Mouse (Mus musculus) liver, embryonic 12.5 days (tissue): ENCODE measurements around the gene Rpl29. TPM values are rescaled to one million over a fixed set of nuclear protein-coding genes. Genes with fewer than 3 reads are reported as not detected.

Experiments used
- ATAC-seq: fragments of 200-750 bp; cut with Nextera tagmentation; 2 replicates; pipeline ENCODE4 v1.8.0; 2017; ENCODE audit warnings: moderate number of reproducible peaks, mild to moderate bottlenecking, moderate library complexity
- H3K27ac ChIP-seq: fragments of 300-500 bp; sonication (generic); 2 replicates; pipeline ENCODE4 v1.5.1; 2016; ENCODE audit warnings: mild to moderate bottlenecking
- H3K27me3 ChIP-seq: fragments of 300-500 bp; sonication (generic); replicated peaks from 2 replicates; pipeline ENCODE4 v1.6.1; 2016; ENCODE audit warnings: mild to moderate bottlenecking, moderate library complexity
- H3K36me3 ChIP-seq: fragments of 300-500 bp; sonication (generic); 2 replicates; pipeline ENCODE4 v1.6.1; 2016; ENCODE audit warnings: mild to moderate bottlenecking, moderate library complexity
- H3K4me1 ChIP-seq: fragments of 300-500 bp; sonication (generic); 2 replicates; pipeline ENCODE4 v1.6.1; 2016
- H3K4me2 ChIP-seq: fragments of 300-500 bp; sonication (generic); 2 replicates; pipeline ENCODE4 v1.6.1; 2016; ENCODE audit warnings: mild to moderate bottlenecking, moderate library complexity
- H3K4me3 ChIP-seq: fragments of 300-500 bp; sonication (generic); 2 replicates; pipeline ENCODE4 v1.5.1; 2016; ENCODE audit warnings: mild to moderate bottlenecking, moderate library complexity
- H3K9ac ChIP-seq: fragments of 300-500 bp; sonication (generic); 2 replicates; pipeline ENCODE4 v1.6.1; 2016; ENCODE audit warnings: mild to moderate bottlenecking, moderate library complexity
- H3K9me3 ChIP-seq: fragments of 300-500 bp; sonication (generic); replicated peaks from 2 replicates; pipeline ENCODE4 v1.6.1; 2016; ENCODE audit warnings: mild to moderate bottlenecking, moderate library complexity
- WGBS: fragments of 180-500 bp; shearing (Covaris S2); methylation state at CpG from one replicate; pipeline ENCODE4 v1.1.7; 2016; ENCODE audit not compliant: insufficient replicate concordance; 5-methylcytosine and 5-hydroxymethylcytosine counted together
- polyA plus RNA-seq: library from polyadenylated mRNA; unstranded; fragments of >200 nt; fragmentation: Nextera tagmentation; extraction: Ambion mirVana; gene quantifications from 2 replicates; pipeline ENCODE4 v1.2.1, GENCODE M21; 2016

The Rpl29 gene
- polyA plus RNA-seq, 1 experiment from 2014 or later, result 914 TPM

DNA sequence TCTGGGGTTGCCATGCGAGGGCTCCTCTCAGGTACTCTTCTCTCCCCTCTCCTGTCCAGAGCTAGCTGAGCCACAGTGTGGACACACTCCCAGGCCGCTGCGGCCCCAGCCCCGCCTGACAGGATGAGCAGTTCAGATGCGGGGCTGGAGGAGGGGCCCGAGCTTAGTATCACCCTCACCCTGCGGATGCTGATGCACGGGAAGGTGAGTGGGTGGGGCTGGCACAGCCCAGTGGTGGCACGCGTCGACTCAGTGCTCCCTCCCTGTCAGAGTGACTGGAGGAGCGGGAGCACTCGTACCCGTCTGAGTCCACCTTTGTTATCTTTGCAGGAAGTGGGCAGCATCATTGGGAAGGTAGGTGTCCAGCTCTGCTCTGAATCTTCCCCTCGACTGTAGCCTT is 30.7 kb downstream of the Rpl29 start:
- WGBS, result 76% methylated on average over 15 of the region's 15 CpGs

DNA sequence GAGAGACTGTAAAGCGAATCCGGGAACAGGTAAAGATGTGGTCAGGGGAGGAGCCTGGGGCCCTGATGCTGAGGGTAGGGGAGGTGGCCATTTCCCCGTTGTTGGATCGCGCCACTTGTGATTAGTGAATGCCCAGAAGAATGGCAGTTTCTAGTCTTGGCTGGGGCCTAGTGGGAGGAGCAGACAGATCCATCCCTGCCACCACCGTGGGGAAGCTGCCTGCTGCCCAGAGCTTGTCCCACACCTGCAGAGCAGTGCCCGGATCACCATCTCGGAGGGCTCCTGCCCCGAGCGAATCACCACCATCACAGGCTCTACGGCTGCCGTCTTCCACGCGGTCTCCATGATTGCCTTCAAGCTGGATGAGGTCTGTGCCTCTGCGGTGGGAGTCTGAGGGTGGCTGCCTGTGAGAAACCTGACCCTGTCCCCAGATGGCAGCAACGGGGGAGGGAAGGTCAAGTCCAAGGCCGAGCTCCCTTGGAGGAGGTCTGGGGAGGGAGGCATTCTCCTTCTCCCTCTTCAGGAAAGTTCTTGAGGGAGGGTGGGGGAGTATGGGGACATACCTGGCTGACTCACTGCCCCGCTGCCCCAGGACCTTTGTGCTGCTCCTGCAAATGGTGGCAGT is 31.3 kb downstream of the Rpl29 start:
- H3K4me1 ChIP-seq, result peaks cover 31% of the 10 kb centered on the region
- no peak overlapping the region for H3K9ac ChIP-seq
- no peak overlapping the region for H3K4me2 ChIP-seq
- H3K4me3 ChIP-seq, result no peak overlapping the region
- H3K27ac ChIP-seq, result no peak overlapping the region
- no peaks in the 10 kb centered on the region for H3K9me3 ChIP-seq
- peaks cover 35% of the 10 kb centered on the region for H3K36me3 ChIP-seq
- ATAC-seq, result no peak
- 75% methylated on average over 17 of the region's 18 CpGs for WGBS
- H3K27me3 ChIP-seq, result peaks cover 26% of the 10 kb centered on the region

More for the DNA sequence above, 30.7 kb downstream of the Rpl29 start:
- Histone ChIP-seq H3K36me3 (peaks cover 35% of the 10 kb centered on the region), H3K27me3 (peaks cover 24% of the 10 kb centered on the region), H3K4me1 (peaks cover 31% of the 10 kb centered on the region), H3K9me3 (no peaks in the 10 kb centered on the region), H3K4me3 (no peak overlapping the region), H3K4me2 (no peak overlapping the region), H3K27ac (no peak overlapping the region), H3K9ac (no peak overlapping the region)
- ATAC-seq, result no peak

DNA sequence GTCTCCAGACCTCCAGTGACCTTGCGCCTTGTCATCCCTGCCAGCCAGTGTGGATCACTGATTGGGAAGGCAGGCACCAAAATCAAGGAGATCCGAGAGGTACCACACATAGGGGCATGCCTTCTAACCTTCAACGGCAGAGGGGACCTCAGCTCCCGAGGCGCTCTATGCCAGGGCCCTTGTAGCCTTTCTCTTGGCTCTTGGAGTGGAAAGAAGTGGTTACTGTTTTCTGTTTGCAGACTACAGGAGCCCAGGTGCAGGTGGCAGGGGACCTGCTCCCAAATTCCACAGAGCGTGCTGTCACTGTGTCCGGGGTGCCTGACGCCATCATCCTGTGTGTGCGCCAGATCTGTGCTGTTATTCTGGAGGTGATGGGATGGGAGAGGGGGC is 31.8 kb downstream of the Rpl29 start:
- Histone ChIP-seq H3K9ac (no peak overlapping the region), H3K27me3 (peaks cover 31% of the 10 kb centered on the region), H3K4me2 (no peak overlapping the region), H3K27ac (no peak overlapping the region), H3K9me3 (no peaks in the 10 kb centered on the region), H3K4me1 (peaks cover 30% of the 10 kb centered on the region), H3K4me3 (no peak overlapping the region), H3K36me3 (peaks cover 35% of the 10 kb centered on the region)
- no peak for ATAC-seq
- WGBS, result 77% methylated on average over 9 of the region's 9 CpGs

DNA sequence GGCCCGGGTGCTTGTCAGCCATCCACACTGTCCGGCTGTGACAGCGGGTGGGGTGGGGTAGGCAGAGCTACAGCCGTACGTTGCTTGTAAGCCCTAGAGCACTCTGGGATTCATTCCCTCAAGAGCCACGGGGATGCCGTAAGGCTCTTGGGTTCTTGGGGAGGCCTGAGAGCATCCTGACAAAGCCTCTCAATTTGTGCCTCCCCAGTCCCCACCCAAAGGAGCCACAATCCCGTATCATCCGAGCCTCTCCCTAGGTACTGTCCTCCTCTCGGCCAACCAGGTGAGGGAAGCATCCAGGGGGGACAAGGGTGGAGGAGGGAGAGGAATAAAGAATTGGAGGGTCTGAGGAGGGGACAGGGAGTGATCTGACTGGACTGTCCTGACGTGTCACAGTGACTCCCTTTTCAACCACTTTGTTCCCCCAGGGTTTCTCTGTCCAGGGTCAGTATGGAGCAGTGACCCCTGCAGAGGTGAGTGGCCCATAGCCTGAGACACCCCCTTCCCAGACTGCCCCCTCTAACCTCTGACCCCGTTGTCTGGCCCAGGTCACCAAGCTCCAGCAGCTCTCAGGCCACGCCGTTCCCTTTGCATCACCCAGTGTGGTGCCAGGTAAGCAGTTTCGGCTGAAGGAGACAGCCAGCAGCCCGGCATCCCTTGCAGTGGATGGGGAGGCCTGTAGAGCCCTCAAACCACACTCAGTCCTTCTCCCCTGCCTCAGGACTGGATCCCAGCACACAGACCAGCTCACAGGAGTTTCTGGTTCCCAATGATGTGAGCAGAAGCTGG is 32.6 kb downstream of the Rpl29 start:
- H3K27me3 ChIP-seq, result peaks cover 39% of the 10 kb centered on the region
- no peak overlapping the region for H3K4me3 ChIP-seq
- no peak overlapping the region for H3K9ac ChIP-seq
- H3K36me3 ChIP-seq, result peaks cover 35% of the 10 kb centered on the region
- H3K4me2 ChIP-seq, result no peak overlapping the region
- H3K27ac ChIP-seq, result no peak overlapping the region
- H3K9me3 ChIP-seq, result no peaks in the 10 kb centered on the region
- no peak for ATAC-seq
- WGBS, result 78% methylated on average over 16 of the region's 16 CpGs
- peaks cover 22% of the 10 kb centered on the region for H3K4me1 ChIP-seq

DNA sequence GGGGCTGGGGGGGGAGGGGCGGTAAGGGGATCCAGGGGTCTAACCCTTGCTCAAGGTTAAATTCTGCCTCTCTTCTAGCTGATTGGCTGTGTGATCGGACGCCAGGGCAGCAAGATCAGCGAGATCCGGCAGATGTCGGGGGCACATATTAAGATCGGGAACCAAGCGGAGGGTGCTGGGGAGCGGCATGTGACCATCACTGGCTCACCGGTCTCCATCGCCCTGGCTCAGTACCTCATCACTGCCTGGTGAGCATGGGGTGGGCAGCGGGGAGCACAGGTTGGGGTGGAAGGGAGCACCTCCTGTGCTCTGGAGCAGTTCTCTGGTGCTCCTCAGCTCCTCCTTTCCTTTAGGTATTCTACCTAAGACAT is 33.2 kb downstream of the Rpl29 start:
- H3K36me3 ChIP-seq, result peaks cover 35% of the 10 kb centered on the region
- 84% methylated on average over 12 of the region's 12 CpGs for WGBS

DNA sequence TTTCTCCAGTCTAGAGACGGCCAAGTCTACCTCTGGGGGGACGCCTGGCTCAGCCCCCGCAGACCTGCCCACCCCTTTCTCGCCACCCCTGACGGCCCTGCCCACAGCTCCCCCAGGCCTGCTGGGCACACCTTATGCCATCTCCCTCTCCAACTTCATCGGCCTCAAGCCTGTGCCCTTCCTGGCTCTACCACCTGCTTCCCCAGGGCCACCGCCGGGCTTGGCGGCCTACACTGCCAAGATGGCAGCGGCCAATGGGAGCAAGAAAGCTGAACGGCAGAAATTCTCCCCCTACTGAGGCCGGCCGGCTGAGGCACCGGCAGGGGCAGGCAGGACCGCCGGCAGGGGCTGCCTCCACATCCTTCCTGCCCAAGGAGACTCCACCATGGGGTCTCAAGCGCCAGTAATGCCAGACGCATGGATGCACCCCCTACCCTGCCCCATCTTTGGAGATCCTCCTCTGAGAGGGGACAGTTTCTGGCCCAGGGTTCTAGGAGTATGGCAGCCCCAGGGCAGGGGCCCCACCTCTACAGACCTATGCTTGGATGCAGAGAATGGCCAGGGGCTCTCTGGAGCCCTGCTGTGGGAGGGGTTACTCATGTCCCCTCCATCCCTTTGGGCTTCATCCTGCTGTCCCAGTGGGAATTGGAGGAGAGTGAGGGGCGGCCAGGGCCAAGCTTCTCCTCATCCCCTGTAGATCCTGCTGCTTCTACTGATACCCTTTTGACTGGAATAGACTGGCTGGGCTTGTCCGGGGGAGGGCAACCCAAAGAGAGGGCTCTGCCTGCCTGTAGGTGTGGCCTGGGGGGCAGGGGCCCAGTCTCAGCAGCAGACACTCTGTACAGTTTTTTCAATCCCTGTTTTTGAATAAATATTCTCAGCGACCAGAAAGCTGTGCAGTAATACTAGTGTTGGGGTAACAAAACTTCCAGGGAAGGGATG is 34.1 kb downstream of the Rpl29 start:
- WGBS, result 81% methylated on average over 21 of the region's 21 CpGs
- H3K4me3 ChIP-seq, result no peak overlapping the region
- H3K4me1 ChIP-seq, result peaks cover 15% of the 10 kb centered on the region
- H3K9ac ChIP-seq, result no peak overlapping the region
- H3K4me2 ChIP-seq, result no peak overlapping the region
- H3K9me3 ChIP-seq, result no peaks in the 10 kb centered on the region
- H3K27me3 ChIP-seq, result peaks cover 50% of the 10 kb centered on the region
- no peak for ATAC-seq
- peaks cover 35% of the 10 kb centered on the region for H3K36me3 ChIP-seq
- H3K27ac ChIP-seq, result no peak overlapping the region

More for the DNA sequence above, 33.2 kb downstream of the Rpl29 start:
- Histone ChIP-seq H3K4me2 (no peak overlapping the region), H3K27ac (no peak overlapping the region), H3K4me3 (no peak overlapping the region), H3K4me1 (peaks cover 16% of the 10 kb centered on the region), H3K9ac (no peak overlapping the region), H3K27me3 (peaks cover 43% of the 10 kb centered on the region), H3K9me3 (no peaks in the 10 kb centered on the region)
- no peak for ATAC-seq

DNA sequence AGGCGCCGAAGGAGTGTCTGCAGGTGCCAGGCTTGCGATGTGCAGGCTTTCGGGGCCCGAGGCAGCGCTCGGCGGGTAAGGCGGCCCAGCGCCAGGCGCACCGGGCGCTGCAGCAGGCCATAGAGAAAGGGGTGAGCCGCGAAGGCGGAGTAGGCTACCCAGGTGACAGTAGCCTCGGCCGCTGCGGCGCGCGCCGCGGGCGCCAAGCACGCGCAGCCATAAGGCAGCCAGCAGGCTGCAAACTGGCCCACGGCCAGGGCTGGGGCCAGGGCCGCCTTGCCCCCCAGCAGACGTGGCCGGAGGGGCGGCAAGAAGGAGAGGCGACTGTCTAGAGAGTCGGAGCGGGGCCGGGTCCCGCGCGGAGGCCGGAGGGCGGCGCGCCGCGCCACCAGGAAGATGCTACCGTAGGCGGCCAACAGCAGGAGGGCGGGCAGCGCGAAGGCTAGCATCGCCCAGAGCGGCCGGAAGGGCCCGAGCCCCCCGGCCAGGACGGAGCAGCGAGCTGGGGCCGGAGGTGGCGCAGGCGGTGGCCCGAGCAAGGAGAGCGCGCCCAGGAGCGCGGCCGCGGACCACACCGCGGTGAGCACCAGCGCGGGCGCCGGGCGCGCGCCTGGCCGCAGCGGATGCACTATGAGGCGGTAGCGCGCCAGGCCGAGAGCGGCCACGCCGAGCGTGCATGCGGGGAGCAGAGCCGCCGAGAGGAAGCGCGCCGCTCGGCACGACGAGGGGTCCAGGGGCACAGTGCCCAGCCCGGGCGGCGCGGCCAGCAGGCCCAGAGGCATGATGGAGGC is 35.7 kb downstream of the Rpl29 start:
- H3K9me3 ChIP-seq, result no peaks in the 10 kb centered on the region
- peak; percentile 46; the same call in 1 of the 2 replicates for ATAC-seq
- peak overlapping the region; percentile 58 for H3K4me3 ChIP-seq
- H3K27ac ChIP-seq, result no peak overlapping the region
- H3K4me2 ChIP-seq, result peak overlapping the region; percentile 80
- H3K9ac ChIP-seq, result peak overlapping the region; percentile 41
- WGBS, result 5% methylated on average over 99 of the region's 99 CpGs
- peaks cover 15% of the 10 kb centered on the region for H3K4me1 ChIP-seq
- peaks cover 50% of the 10 kb centered on the region for H3K27me3 ChIP-seq
- peaks cover 33% of the 10 kb centered on the region for H3K36me3 ChIP-seq

DNA sequence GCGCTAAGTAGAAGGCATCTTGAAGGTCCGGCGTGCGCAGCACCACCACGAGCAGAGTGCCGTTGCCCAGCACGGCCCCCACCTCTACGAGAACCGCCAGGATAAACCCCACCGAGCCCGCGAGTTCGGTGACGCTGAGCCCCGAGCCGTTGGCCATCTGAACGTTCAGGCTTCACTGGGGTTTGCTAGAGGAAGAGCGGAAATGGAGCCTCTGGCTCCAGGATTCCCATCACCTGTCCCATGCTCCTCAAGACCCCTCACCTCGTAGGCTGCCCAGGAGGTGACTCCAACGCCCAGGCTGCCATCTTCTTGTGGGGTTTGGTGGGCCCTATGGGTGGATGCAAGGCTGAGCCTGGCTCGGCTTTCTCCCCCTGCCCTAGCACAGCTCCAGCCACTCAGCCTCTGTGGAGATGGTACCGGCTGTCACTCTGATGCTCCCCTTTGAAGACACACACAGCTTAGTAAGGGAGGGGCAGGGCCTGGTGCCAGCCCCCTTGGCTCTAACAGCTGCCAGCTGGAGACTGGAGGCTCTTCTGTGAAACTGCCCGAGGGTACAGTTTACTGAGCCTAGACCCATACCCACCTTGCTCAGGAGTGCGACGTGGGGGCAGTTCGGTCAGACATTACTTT is 36.4 kb downstream of the Rpl29 start, which contains the start of gene Gpr62:
TSS of gene Gpr62 (minus strand) at position 368 of the 630 bp plus-strand sequence.
- no peak within 1 kb of the TSS for H3K27ac ChIP-seq
- peak within 1 kb of the TSS; percentile 58 for H3K4me3 ChIP-seq
- peaks cover 26% of the 10 kb centered on the region for H3K36me3 ChIP-seq
- ATAC-seq, result no peak
- 49% methylated on average over 26 of the region's 26 CpGs for WGBS
- peaks cover 50% of the 10 kb centered on the region for H3K27me3 ChIP-seq
- peaks cover 15% of the 10 kb centered on the region for H3K4me1 ChIP-seq
- H3K4me2 ChIP-seq, result peak within 1 kb of the TSS; percentile 80
- H3K9ac ChIP-seq, result peak within 1 kb of the TSS; percentile 41
- no peaks in the 10 kb centered on the region for H3K9me3 ChIP-seq

DNA sequence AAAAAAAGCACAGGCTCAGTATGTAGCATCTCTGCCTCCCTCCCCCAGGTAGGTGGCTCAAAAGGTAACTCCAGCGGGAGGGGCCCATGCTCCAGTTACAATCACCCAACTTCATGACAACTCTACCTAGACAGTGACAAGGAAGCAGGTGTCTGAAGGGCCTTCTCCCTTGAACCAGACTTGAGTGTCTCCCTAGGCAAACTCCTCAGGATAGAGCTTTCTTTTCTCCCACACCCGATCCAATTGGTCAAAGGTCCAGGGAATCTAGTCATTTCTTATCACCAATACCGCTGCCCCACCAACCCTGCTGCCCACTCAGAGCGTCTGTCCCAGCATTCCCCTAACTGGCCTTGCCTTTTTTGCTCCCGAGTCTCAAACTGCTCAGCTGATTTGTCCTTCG is 37.5 kb downstream of the Rpl29 start:
- no peaks in the 10 kb centered on the region for H3K9me3 ChIP-seq
- peaks cover 53% of the 10 kb centered on the region for H3K27me3 ChIP-seq
- H3K27ac ChIP-seq, result no peak overlapping the region
- H3K36me3 ChIP-seq, result peaks cover 20% of the 10 kb centered on the region
- H3K4me3 ChIP-seq, result no peak overlapping the region
- WGBS, result 76% methylated on average over 6 of the region's 6 CpGs
- ATAC-seq, result no peak
- no peak overlapping the region for H3K9ac ChIP-seq
- peaks cover 15% of the 10 kb centered on the region for H3K4me1 ChIP-seq
- H3K4me2 ChIP-seq, result no peak overlapping the region

DNA sequence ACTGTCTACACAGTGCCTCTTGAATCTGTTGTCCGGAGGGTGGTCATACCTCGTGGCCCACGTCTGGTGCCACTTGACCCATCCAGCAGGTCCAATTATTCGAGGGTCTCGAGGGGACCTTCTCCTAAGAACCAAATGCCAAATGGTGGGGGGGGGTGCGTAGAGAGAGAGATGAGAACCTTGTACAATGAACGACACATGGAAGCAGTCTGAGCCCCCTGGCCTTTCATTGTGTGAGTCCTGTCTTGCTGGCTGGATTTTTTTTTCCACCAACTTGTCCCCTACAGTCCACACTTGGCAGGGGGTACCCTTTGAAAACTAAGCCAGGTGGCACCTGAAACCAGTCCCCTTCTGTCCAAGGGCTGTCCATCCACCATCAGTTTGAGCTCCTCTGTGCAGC is 38.5 kb downstream of the Rpl29 start:
- Histone ChIP-seq H3K4me2 (no peak overlapping the region), H3K36me3 (peaks cover 10% of the 10 kb centered on the region), H3K27ac (no peak overlapping the region), H3K9me3 (no peaks in the 10 kb centered on the region), H3K4me1 (peaks cover 15% of the 10 kb centered on the region), H3K9ac (no peak overlapping the region), H3K4me3 (no peak overlapping the region), H3K27me3 (peaks cover 53% of the 10 kb centered on the region)
- WGBS, result 78% methylated on average over 7 of the region's 7 CpGs
- no peak for ATAC-seq

DNA sequence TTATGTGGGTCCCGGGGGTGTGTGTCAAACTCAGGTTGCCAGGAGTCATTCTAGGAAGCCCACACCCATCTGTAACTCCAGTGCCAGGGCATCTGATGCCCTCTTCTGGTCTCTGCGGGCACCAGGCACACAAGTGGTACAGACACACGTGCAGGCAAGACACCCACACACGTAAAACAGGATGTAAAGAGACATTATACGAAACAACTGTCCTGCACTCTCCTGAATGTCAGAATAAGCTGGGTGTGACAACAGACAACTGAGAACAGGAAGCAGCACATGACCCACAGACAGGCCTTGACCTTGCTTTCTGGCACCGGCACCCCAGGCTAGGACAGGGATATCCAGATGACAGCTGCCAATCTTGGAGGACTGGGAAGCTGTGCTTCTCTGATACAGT is 40.1 kb downstream of the Rpl29 start:
- ATAC-seq, result no peak
- no peak overlapping the region for H3K4me2 ChIP-seq
- H3K4me1 ChIP-seq, result peaks cover 21% of the 10 kb centered on the region
- WGBS, result 40% methylated on average over 6 of the region's 6 CpGs
- no peak overlapping the region for H3K4me3 ChIP-seq
- peaks cover 39% of the 10 kb centered on the region for H3K27me3 ChIP-seq
- no peak overlapping the region for H3K9ac ChIP-seq
- H3K27ac ChIP-seq, result no peak overlapping the region
- no peaks in the 10 kb centered on the region for H3K9me3 ChIP-seq
- no peaks in the 10 kb centered on the region for H3K36me3 ChIP-seq
